Mouse (Mus musculus): ENCODE results near the gene Olfr1396. TPM values are rescaled to one million over a fixed set of nuclear protein-coding genes. Genes with fewer than 3 reads are reported as not detected.
A peak's percentile ranks its signal among the peaks of the same experiment; 100 is the strongest.

Olfr1396 gene
- polyA plus RNA-seq, 1 experiment from 2014 or later: not detected

GRCm38 (mm10) chr11:49088990-49089652 lies 25.6 kb downstream of the Olfr1396 start:
- Histone ChIP-seq H3K9ac (no peak overlapping the region), H3K27me3 (replicated peaks) (no peaks in the 10 kb centered on the region), H3K9me3 (replicated peaks) (no peaks in the 10 kb centered on the region), H3K27ac (peak overlapping the region; percentile 94), H3K4me2 (peak overlapping the region; percentile 80), H3K4me3 (peak overlapping the region; percentile 49), H3K36me3 (no peaks in the 10 kb centered on the region), H3K4me1 (peaks cover 93% of the 10 kb centered on the region)
- ATAC-seq: no peak
- WGBS (ENCODE audit: insufficient replicate concordance): 69% methylated on average over 5 of the region's 5 CpGs

- H3K27ac ChIP-seq: peak overlapping the region; percentile 94
- no peaks in the 10 kb centered on the region for H3K9me3 ChIP-seq (replicated peaks)
- peak; percentile 93 for ATAC-seq
- WGBS (ENCODE audit: insufficient replicate concordance): 18% methylated on average over 22 of the region's 22 CpGs
- peak overlapping the region; percentile 80 for H3K4me2 ChIP-seq
- H3K36me3 ChIP-seq: no peaks in the 10 kb centered on the region
- H3K27me3 ChIP-seq (replicated peaks): no peaks in the 10 kb centered on the region
- peak overlapping the region; percentile 73 for H3K9ac ChIP-seq
- H3K4me1 ChIP-seq: peaks cover 97% of the 10 kb centered on the region
- H3K4me3 ChIP-seq: peak overlapping the region; percentile 49
These were observed 26.7 kb downstream of the Olfr1396 start for GRCm38 (mm10) chr11:49087830-49088616.

DNA sequence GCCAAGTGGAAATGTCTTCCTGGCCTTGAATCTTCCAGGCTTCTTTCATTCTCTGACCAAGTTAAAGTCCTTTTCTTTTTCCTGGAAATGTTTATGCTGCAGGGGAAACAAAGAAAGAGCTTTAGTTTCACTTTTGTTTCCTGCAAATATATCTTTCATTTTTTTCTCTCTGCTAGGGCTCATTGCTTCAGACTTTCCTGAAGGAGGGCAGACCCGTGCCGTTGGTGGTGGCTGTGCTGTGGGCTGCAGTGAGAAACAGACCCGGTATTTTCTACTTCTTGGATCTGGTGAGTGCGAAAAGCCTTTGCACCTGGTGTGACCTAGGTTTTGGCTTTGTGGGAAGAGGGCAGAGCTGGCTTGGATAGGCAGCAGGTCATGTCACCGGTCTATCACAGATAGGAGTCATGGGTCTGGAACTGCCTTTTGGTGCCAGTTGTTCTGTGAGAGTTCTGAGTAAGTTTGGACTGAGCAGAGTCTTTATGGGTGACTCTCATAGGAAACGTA lies 27.8 kb downstream of the Olfr1396 start:
- H3K36me3 ChIP-seq: no peaks in the 10 kb centered on the region
- H3K27me3 ChIP-seq (replicated peaks): no peaks in the 10 kb centered on the region
- H3K9me3 ChIP-seq (replicated peaks): no peaks in the 10 kb centered on the region
- no peak for ATAC-seq
- peak overlapping the region; percentile 73 for H3K9ac ChIP-seq
- 70% methylated on average over 6 of the region's 6 CpGs for WGBS (ENCODE audit: insufficient replicate concordance)
- H3K27ac ChIP-seq: peak overlapping the region; percentile 94
- H3K4me2 ChIP-seq: peak overlapping the region; percentile 47
- H3K4me1 ChIP-seq: peaks cover 97% of the 10 kb centered on the region
- H3K4me3 ChIP-seq: no peak overlapping the region

GRCm38 (mm10) chr11:49084875-49085274 lies 29.8 kb downstream of the Olfr1396 start:
- Histone ChIP-seq H3K27ac (peak overlapping the region; percentile 94), H3K4me1 (peaks cover 93% of the 10 kb centered on the region), H3K4me2 (peak overlapping the region; percentile 32), H3K27me3 (replicated peaks) (no peaks in the 10 kb centered on the region), H3K36me3 (no peaks in the 10 kb centered on the region), H3K9me3 (replicated peaks) (no peaks in the 10 kb centered on the region), H3K9ac (peak overlapping the region; percentile 32; the same call in 1 of the 2 replicates), H3K4me3 (no peak overlapping the region)
- 23% methylated on average over 3 of the region's 3 CpGs for WGBS (ENCODE audit: insufficient replicate concordance)
- ATAC-seq: no peak

DNA sequence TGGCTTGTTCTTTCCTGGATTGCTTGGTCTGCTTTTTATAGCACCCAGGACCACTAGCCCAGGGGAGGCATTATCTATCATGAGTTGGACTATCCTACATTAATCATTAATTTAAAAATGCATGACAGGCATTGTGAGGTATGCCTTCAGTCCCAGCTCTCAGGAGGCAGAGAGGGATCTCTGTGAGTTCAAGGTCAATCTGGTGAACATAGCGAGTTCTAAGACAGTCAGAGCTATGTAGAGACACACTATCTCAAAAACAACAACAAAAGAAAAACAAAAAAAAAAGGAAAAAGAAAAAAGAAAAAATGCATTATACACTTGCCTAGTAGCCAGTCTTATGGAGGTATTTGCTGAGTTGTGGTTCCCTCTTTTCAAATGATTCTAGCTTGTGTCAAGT lies 30.3 kb downstream of the Olfr1396 start:
- Histone ChIP-seq H3K4me2 (peak overlapping the region; percentile 32), H3K4me3 (no peak overlapping the region), H3K4me1 (peaks cover 90% of the 10 kb centered on the region), H3K9me3 (replicated peaks) (no peaks in the 10 kb centered on the region), H3K27me3 (replicated peaks) (no peaks in the 10 kb centered on the region), H3K27ac (peak overlapping the region; percentile 94), H3K9ac (peak overlapping the region; percentile 32), H3K36me3 (no peaks in the 10 kb centered on the region)
- ATAC-seq: no peak
- 44% methylated on average over 1 of the region's 1 CpGs for WGBS (ENCODE audit: insufficient replicate concordance)

- Histone ChIP-seq H3K27ac (peak overlapping the region; percentile 94), H3K4me3 (no peak overlapping the region), H3K36me3 (no peaks in the 10 kb centered on the region), H3K27me3 (replicated peaks) (no peaks in the 10 kb centered on the region), H3K9me3 (replicated peaks) (no peaks in the 10 kb centered on the region), H3K9ac (peak overlapping the region; percentile 32; the same call in 1 of the 2 replicates), H3K4me2 (peak overlapping the region; percentile 28; the same call in 1 of the 2 replicates), H3K4me1 (peaks cover 84% of the 10 kb centered on the region)
- ATAC-seq: peak; percentile 51
- 18% methylated on average over 3 of the region's 3 CpGs for WGBS (ENCODE audit: insufficient replicate concordance)
These were observed 30.9 kb downstream of the Olfr1396 start for GRCm38 (mm10) chr11:49083808-49084207.

GRCm38 (mm10) chr11:49083146-49083545 lies 31.5 kb downstream of the Olfr1396 start:
- no peak for ATAC-seq

GRCm38 (mm10) chr11:49081886-49082285 lies 32.8 kb downstream of the Olfr1396 start:
- H3K4me1 ChIP-seq: peaks cover 65% of the 10 kb centered on the region
- no peaks in the 10 kb centered on the region for H3K36me3 ChIP-seq
- H3K9ac ChIP-seq: no peak overlapping the region
- no peak overlapping the region for H3K4me3 ChIP-seq
- WGBS (ENCODE audit: insufficient replicate concordance): 68% methylated on average over 3 of the region's 3 CpGs
- ATAC-seq: no peak
- no peaks in the 10 kb centered on the region for H3K9me3 ChIP-seq (replicated peaks)
- no peaks in the 10 kb centered on the region for H3K27me3 ChIP-seq (replicated peaks)
- H3K27ac ChIP-seq: no peak overlapping the region
- peak overlapping the region; percentile 33 for H3K4me2 ChIP-seq

More at GRCm38 (mm10) chr11:49083146-49083545, 31.5 kb downstream of the Olfr1396 start:
- H3K4me3 ChIP-seq: no peak overlapping the region
- peak overlapping the region; percentile 94 for H3K27ac ChIP-seq
- H3K27me3 ChIP-seq (replicated peaks): no peaks in the 10 kb centered on the region
- WGBS (ENCODE audit: insufficient replicate concordance): 83% methylated on average over 1 of the region's 1 CpGs
- no peaks in the 10 kb centered on the region for H3K9me3 ChIP-seq (replicated peaks)
- no peak overlapping the region for H3K4me2 ChIP-seq
- no peak overlapping the region for H3K9ac ChIP-seq
- H3K4me1 ChIP-seq: peaks cover 77% of the 10 kb centered on the region
- H3K36me3 ChIP-seq: no peaks in the 10 kb centered on the region

GRCm38 (mm10) chr11:49081356-49081755 lies 33.3 kb downstream of the Olfr1396 start:
- H3K9ac ChIP-seq: no peak overlapping the region
- no peak for ATAC-seq
- no peak overlapping the region for H3K27ac ChIP-seq
- no peaks in the 10 kb centered on the region for H3K9me3 ChIP-seq (replicated peaks)
- H3K4me1 ChIP-seq: peaks cover 64% of the 10 kb centered on the region
- 64% methylated on average over 4 of the region's 4 CpGs for WGBS (ENCODE audit: insufficient replicate concordance)
- H3K4me3 ChIP-seq: no peak overlapping the region
- no peaks in the 10 kb centered on the region for H3K27me3 ChIP-seq (replicated peaks)
- H3K4me2 ChIP-seq: peak overlapping the region; percentile 33
- H3K36me3 ChIP-seq: no peaks in the 10 kb centered on the region

DNA sequence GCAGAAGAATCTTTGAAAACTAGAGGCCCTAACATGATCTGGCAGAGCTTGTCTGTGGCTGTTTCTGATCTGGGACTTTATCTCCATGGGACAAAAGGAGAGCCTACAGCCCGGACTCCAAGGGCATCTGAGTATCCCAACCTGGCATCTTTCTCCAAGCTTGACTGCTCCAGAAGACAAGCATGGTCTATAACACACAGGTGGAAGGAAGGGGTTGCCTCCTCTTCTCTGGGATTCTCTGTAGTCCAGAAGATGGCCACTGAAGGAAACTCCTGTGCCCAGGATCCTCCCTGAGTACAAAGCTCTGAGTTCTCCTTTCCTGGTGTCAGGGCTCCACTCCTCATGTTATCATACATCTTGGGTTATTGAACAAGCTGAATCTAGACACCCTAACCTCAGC lies 34.0 kb downstream of the Olfr1396 start:
- Histone ChIP-seq H3K4me3 (no peak overlapping the region), H3K4me1 (peaks cover 61% of the 10 kb centered on the region), H3K9me3 (replicated peaks) (no peaks in the 10 kb centered on the region), H3K27me3 (replicated peaks) (no peaks in the 10 kb centered on the region), H3K9ac (0 out of 2 replicates have a peak overlapping the region, but pooled peaks have one; percentile 12), H3K36me3 (no peaks in the 10 kb centered on the region), H3K27ac (no peak overlapping the region), H3K4me2 (no peak overlapping the region)
- no peak for ATAC-seq
- WGBS (ENCODE audit: insufficient replicate concordance): 41% methylated on average over 1 of the region's 1 CpGs

DNA sequence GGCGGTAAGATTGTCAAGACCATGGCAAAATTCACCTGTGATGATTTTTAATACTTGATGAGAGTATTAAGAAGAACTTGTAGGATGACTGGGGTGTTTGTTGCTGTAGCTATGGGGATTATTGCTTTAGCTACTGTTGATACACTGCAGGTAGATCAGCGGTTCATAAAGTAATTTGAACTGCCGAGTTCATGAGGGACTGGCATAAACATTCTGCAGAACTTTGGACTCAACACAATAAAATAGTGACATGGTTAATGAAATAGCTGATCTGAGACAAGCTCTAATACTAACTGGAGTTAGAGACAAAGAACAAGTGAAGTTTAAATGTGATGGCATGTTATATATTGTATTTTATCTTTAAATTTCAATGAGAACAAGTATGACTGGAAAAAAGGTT lies 36.0 kb downstream of the Olfr1396 start:
- H3K36me3 ChIP-seq: no peaks in the 10 kb centered on the region
- no peak overlapping the region for H3K27ac ChIP-seq
- 78% methylated on average over 3 of the region's 3 CpGs for WGBS (ENCODE audit: insufficient replicate concordance)
- peaks cover 44% of the 10 kb centered on the region for H3K4me1 ChIP-seq
- H3K27me3 ChIP-seq (replicated peaks): no peaks in the 10 kb centered on the region
- H3K9ac ChIP-seq: no peak overlapping the region
- no peak for ATAC-seq
- H3K9me3 ChIP-seq (replicated peaks): no peaks in the 10 kb centered on the region
- no peak overlapping the region for H3K4me3 ChIP-seq
- H3K4me2 ChIP-seq: no peak overlapping the region

- Histone ChIP-seq H3K4me2 (no peak overlapping the region), H3K27me3 (replicated peaks) (no peaks in the 10 kb centered on the region), H3K4me1 (peaks cover 30% of the 10 kb centered on the region), H3K9ac (no peak overlapping the region), H3K36me3 (no peaks in the 10 kb centered on the region), H3K27ac (peak overlapping the region; percentile 63; the same call in 1 of the 2 replicates), H3K4me3 (no peak overlapping the region), H3K9me3 (replicated peaks) (no peaks in the 10 kb centered on the region)
- no peak for ATAC-seq
- WGBS (ENCODE audit: insufficient replicate concordance): 48% methylated on average over 1 of the region's 1 CpGs
These were observed 37.7 kb downstream of the Olfr1396 start for GRCm38 (mm10) chr11:49077012-49077411.
